Mouse (Mus musculus): ENCODE measurements around the gene Abcc9.
A peak's percentile ranks its signal among the peaks of the same experiment; 100 is the strongest.

Abcc9 gene

GRCm38 (mm10) chr6:142623351-142623750 is 78.8 kb downstream of the Abcc9 start:
- no peak for DNase-seq (ENCODE audit: extremely low spot score, low spot score)

- no peak for DNase-seq (ENCODE audit: extremely low spot score, low spot score)
Observed at GRCm38 (mm10) chr6:142616659-142617058, 85.5 kb downstream of the Abcc9 start.

GRCm38 (mm10) chr6:142614324-142614723 is 87.8 kb downstream of the Abcc9 start:
- DNase-seq (ENCODE audit: extremely low spot score, low spot score): no peak

- DNase-seq (ENCODE audit: extremely low spot score, low spot score): no peak
Observed at GRCm38 (mm10) chr6:142612366-142612765, 89.7 kb downstream of the Abcc9 start.

GRCm38 (mm10) chr6:142609401-142610373 is 92.4 kb downstream of the Abcc9 start:
- DNase-seq (ENCODE audit: extremely low spot score, low spot score): no peak

GRCm38 (mm10) chr6:142607080-142607479 is 95.0 kb downstream of the Abcc9 start:
- DNase-seq (ENCODE audit: extremely low spot score, low spot score): no peak

GRCm38 (mm10) chr6:142602772-142603171 is 99.3 kb downstream of the Abcc9 start:
- no peak for DNase-seq (ENCODE audit: extremely low spot score, low spot score)

GRCm38 (mm10) chr6:142578831-142579230 is 123.3 kb downstream of the Abcc9 start:
- DNase-seq (ENCODE audit: extremely low spot score, low spot score): no peak

- DNase-seq (ENCODE audit: extremely low spot score, low spot score): no peak
Observed at GRCm38 (mm10) chr6:142577801-142578200, 124.3 kb downstream of the Abcc9 start.

- DNase-seq (ENCODE audit: extremely low spot score, low spot score): no peak
Observed at GRCm38 (mm10) chr6:142572876-142573275, 129.2 kb downstream of the Abcc9 start.

- peak; percentile 35 for DNase-seq (ENCODE audit: extremely low spot score, low spot score)
Observed at GRCm38 (mm10) chr6:142571629-142572360, 130.3 kb downstream of the Abcc9 start.

GRCm38 (mm10) chr6:142571055-142571618 is 131.0 kb downstream of the Abcc9 start, which contains the start of gene Kcnj8:
Kcnj8 (minus strand) TSS chr6:142571614.
- peak; percentile 76 for DNase-seq (ENCODE audit: extremely low spot score, low spot score)

- DNase-seq (ENCODE audit: extremely low spot score, low spot score): peak; percentile 38
Observed at GRCm38 (mm10) chr6:142570046-142570770, 131.9 kb downstream of the Abcc9 start.

GRCm38 (mm10) chr6:142568713-142569357 is 133.3 kb downstream of the Abcc9 start:
- no peak for DNase-seq (ENCODE audit: extremely low spot score, low spot score)

GRCm38 (mm10) chr6:142567452-142567851 is 134.7 kb downstream of the Abcc9 start:
- no peak for DNase-seq (ENCODE audit: extremely low spot score, low spot score)

- DNase-seq (ENCODE audit: extremely low spot score, low spot score): no peak
Observed at GRCm38 (mm10) chr6:142564746-142565145, 137.4 kb downstream of the Abcc9 start.

- no peak for DNase-seq (ENCODE audit: extremely low spot score, low spot score)
Observed at GRCm38 (mm10) chr6:142561151-142561550, 141.0 kb downstream of the Abcc9 start.

- no peak for DNase-seq (ENCODE audit: extremely low spot score, low spot score)
Observed at GRCm38 (mm10) chr6:142558772-142559679, 143.1 kb downstream of the Abcc9 start.

- no peak for DNase-seq (ENCODE audit: extremely low spot score, low spot score)
Observed at GRCm38 (mm10) chr6:142558076-142558475, 144.0 kb downstream of the Abcc9 start.

GRCm38 (mm10) chr6:142555988-142556387 is 146.1 kb downstream of the Abcc9 start:
- no peak for DNase-seq (ENCODE audit: extremely low spot score, low spot score)

Measured in neural tube, embryonic 10.5 days (tissue).